Mouse (Mus musculus) C2C12 (cell line): Measurements from ENCODE around the gene Ccser1. TPM values are rescaled to one million over a fixed set of nuclear protein-coding genes. Genes with fewer than 3 reads are reported as not detected.
A peak's percentile ranks its signal among the peaks of the same experiment; 100 is the strongest.

ENCODE experiments used
- H3K27me3 ChIP-seq: one replicate; pipeline ENCODE4 v1.6.1; 2011; ENCODE audit not compliant: control insufficient read depth, insufficient read depth, insufficient read length
- H3K36me3 ChIP-seq: one replicate; pipeline ENCODE4 v1.6.1; 2011; ENCODE audit not compliant: control insufficient read depth, insufficient read depth
- H3K4me3 ChIP-seq: one replicate; pipeline ENCODE4 v1.5.1; 2011; ENCODE audit warnings: mild to moderate bottlenecking, control low read depth; ENCODE audit not compliant: poor library complexity, insufficient read depth, severe bottlenecking
- H3K79me2 ChIP-seq: one replicate; pipeline ENCODE4 v1.6.1; 2011; ENCODE audit not compliant: control insufficient read depth, insufficient read depth
- H3K79me3 ChIP-seq: one replicate; pipeline ENCODE4 v1.6.1; 2011; ENCODE audit warnings: low read depth, control low read depth
- H3ac ChIP-seq: one replicate; pipeline ENCODE3; 2011; ENCODE audit warnings: low read depth; ENCODE audit not compliant: control insufficient read depth, insufficient read length
- CEBPB ChIP-seq: IDR thresholded peaks from one replicate; pipeline ENCODE4 v1.6.1; 2011; ENCODE audit warnings: low read depth, mild to moderate bottlenecking, control low read depth, moderate library complexity
- CTCF ChIP-seq: IDR thresholded peaks from one replicate; pipeline ENCODE4 v1.5.1; 2011; ENCODE audit not compliant: control insufficient read depth, insufficient read depth, insufficient read length
- FOSL1 ChIP-seq: IDR thresholded peaks from one replicate; pipeline ENCODE4 v1.8.0; 2011; ENCODE audit warnings: mild to moderate bottlenecking, low read length; ENCODE audit not compliant: poor library complexity, insufficient read depth, severe bottlenecking
- MAX ChIP-seq: IDR thresholded peaks from one replicate; pipeline ENCODE4 v1.6.1; 2011; ENCODE audit warnings: mild to moderate bottlenecking, control low read depth
- MYOD1 ChIP-seq: IDR thresholded peaks from one replicate; pipeline ENCODE4 v1.6.1; 2011; ENCODE audit warnings: low read depth; ENCODE audit not compliant: control insufficient read depth, insufficient read length
- MYOG ChIP-seq: IDR thresholded peaks from one replicate; pipeline ENCODE4 v1.6.1; 2011; ENCODE audit not compliant: control insufficient read depth, insufficient read length; ENCODE audit errors: extremely low read depth
- USF1 ChIP-seq: IDR thresholded peaks from one replicate; pipeline ENCODE4 v1.6.1; 2011; ENCODE audit warnings: low read depth, mild to moderate bottlenecking, control low read depth, moderate library complexity
- polyA plus RNA-seq: library from polyadenylated mRNA; unstranded; fragments of >200 nt; fragmentation: generic; extraction: Trizol; gene quantifications from one replicate; pipeline ENCODE4 v1.2.1, GENCODE M21; 2012; ENCODE audit warnings: missing spikeins

The Ccser1 gene
- polyA plus RNA-seq, 1 experiment: 0.68 TPM

DNA sequence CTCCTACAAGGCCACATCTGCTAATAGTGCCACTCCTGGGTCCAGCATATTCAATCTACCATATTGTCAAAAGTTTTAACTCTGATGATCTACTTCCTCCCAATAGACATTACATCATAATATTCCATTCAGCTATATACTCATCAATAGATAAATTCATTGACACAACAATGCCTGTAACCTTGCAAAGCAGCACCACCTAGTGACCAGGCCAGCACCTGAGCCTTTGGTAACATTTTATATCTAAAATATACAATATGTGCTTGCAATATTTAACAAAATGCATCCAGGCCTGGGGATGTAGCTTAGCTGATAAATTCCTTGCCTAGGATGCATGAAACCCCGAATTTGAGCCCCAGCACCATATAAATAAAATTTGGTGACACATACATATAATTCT, 722.6 kb downstream of the Ccser1 start:
- no peak overlapping the region for H3ac ChIP-seq
- no peak for TF ChIP-seq CEBPB
- TF ChIP-seq FOSL1: no peak
- no peak for TF ChIP-seq USF1

DNA sequence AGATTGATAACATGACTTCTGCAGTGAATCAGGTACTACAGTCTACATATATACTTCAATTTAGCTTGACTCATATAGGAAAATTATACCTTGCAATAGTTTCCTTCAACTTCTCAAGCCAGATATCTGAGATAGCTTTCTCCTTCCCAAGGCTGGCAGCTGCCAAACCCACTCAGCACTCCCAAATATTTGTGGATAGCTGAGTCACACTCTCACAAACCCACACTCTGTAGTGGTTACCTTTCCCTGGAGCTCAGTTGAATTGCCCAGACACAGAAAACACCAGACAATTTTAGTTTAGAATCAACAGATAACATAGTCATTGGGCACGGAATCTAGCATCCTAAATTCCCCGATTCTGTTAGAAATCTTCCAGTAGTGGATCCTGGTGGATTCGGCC, 732.8 kb downstream of the Ccser1 start:
- Histone ChIP-seq H3K79me3 (no peaks in the 10 kb centered on the region), H3K36me3 (no peaks in the 10 kb centered on the region), H3K27me3 (no peaks in the 10 kb centered on the region), H3K4me3 (no peak overlapping the region), H3ac (no peak overlapping the region), H3K79me2 (no peaks in the 10 kb centered on the region)
- TF ChIP-seq USF1 (no peak), MYOG (no peak), FOSL1 (peak; percentile 53), CEBPB (no peak), CTCF (no peak), MAX (no peak), MYOD1 (peak; percentile 79)

More for the DNA sequence above, 722.6 kb downstream of the Ccser1 start:
- Histone ChIP-seq H3K27me3 (no peaks in the 10 kb centered on the region), H3K79me3 (no peaks in the 10 kb centered on the region), H3K36me3 (no peaks in the 10 kb centered on the region), H3K79me2 (no peaks in the 10 kb centered on the region), H3K4me3 (no peak overlapping the region)

DNA sequence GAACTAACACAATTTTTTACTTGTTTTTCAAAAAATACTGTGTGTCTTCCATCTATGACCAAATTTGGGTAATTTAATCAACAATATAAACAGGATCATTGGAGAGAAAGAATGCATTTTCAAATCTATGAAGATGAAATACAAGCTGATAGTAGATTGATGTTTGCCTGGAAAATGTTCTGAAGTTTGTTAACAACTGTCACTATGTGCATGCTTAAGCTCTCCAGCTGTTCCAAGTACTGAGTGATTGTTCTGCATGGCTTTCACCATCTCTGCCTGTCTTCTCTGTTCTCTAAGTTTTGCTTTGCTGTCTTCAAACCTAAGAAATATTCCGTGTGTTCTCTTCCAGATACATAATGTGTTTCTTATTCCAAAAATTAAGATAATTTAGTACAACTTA, 751.5 kb downstream of the Ccser1 start:
- H3K27me3 ChIP-seq: no peaks in the 10 kb centered on the region
- H3K4me3 ChIP-seq: no peak overlapping the region
- no peak overlapping the region for H3ac ChIP-seq
- H3K79me3 ChIP-seq: no peaks in the 10 kb centered on the region
- no peaks in the 10 kb centered on the region for H3K79me2 ChIP-seq
- TF ChIP-seq CEBPB: no peak
- TF ChIP-seq MAX: no peak
- no peak for TF ChIP-seq FOSL1
- TF ChIP-seq USF1: no peak
- no peak for TF ChIP-seq MYOG
- no peak for TF ChIP-seq CTCF
- TF ChIP-seq MYOD1: no peak
- no peaks in the 10 kb centered on the region for H3K36me3 ChIP-seq

DNA sequence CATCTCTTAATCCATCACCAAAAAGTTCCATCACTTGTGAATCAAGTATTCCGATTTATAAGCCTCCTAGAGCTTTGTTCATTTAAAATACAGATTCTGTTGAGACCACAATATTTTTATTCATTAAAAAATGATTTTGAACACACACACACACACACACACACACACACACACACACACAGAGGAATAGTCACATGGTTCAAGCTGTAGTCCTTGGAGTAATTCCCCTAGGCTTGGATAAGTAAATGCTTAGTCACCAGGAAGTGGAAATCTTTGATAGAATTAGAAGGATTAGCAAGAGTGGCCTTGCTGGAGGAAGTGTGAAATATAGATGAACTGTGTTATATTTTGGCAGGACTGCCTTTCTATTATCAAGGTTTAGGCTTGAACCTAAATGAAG, 756.5 kb downstream of the Ccser1 start:
- TF ChIP-seq USF1 (peak; percentile 62), MAX (no peak)
- Histone ChIP-seq H3K79me3 (no peaks in the 10 kb centered on the region), H3K36me3 (no peaks in the 10 kb centered on the region)

DNA sequence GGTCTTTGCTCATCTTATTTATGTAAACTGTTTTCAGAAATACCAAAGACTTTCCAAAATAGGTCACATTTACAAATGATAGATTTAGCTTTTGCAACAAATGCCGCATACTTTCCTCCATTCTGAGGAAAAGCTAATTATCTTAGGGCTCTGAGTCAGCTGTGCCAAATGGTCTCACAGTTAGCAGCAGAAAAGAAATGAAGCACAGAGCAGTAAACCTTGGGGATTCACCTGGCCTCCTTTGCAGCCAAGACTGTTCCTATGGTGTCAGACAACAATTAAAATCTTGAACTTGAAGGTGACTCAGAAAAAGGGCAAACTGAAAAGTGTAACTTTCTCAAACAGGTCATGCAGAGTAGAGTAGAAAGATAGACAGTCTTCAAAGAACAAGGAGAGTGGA, 759.1 kb downstream of the Ccser1 start:
- no peaks in the 10 kb centered on the region for H3K36me3 ChIP-seq
- H3K79me2 ChIP-seq: no peaks in the 10 kb centered on the region
- H3ac ChIP-seq: no peak overlapping the region
- no peaks in the 10 kb centered on the region for H3K27me3 ChIP-seq
- H3K79me3 ChIP-seq: no peaks in the 10 kb centered on the region
- no peak for TF ChIP-seq MYOD1
- no peak overlapping the region for H3K4me3 ChIP-seq

More for the DNA sequence above, 756.5 kb downstream of the Ccser1 start:
- Histone ChIP-seq H3K79me2 (no peaks in the 10 kb centered on the region), H3K4me3 (no peak overlapping the region), H3ac (no peak overlapping the region), H3K27me3 (no peaks in the 10 kb centered on the region)

DNA sequence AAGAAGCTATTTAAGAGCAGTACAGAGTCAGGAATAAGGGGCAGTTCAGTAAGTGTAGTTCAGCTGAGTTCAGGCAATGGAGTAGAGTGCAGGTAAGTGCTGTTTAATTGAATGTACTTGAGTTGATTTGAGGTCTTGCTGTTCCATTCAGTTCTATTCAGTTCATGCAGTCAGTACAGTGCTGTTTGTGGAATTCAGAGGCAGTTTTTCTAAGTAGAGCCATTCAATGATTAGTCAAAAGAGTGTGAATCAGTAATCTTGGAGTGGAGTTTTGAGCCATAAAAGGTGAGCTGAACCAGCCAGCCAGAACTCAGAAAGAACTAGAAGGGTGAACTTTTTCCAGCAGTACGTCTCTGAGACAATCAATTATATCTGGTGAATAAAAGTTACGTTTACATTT, 773.6 kb downstream of the Ccser1 start:
- H3K36me3 ChIP-seq: no peaks in the 10 kb centered on the region
- H3K79me2 ChIP-seq: no peaks in the 10 kb centered on the region
- no peaks in the 10 kb centered on the region for H3K79me3 ChIP-seq
- no peak for TF ChIP-seq CTCF
- no peak for TF ChIP-seq MYOD1
- no peak for TF ChIP-seq MAX
- no peak for TF ChIP-seq FOSL1
- no peak overlapping the region for H3ac ChIP-seq
- no peak overlapping the region for H3K4me3 ChIP-seq
- H3K27me3 ChIP-seq: no peaks in the 10 kb centered on the region

DNA sequence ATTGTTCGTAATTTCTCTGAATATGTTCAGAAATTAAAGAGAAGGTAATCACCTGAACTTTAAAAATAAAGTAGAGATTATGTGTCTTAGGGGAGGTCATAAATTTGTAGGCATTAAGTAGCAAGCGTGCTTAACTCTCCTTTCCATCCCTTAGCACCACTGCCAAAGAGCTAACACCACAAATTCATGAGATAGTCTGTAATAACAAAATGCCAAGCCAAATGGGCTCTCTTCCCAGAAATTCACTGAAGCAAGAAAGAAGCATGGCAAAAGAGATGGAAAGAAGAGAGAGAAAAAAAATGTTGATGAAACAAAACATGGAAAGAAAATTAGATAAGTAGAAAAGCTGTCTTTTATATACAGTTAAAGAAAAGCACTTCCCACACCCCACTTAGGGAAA, 796.8 kb downstream of the Ccser1 start:
- Histone ChIP-seq H3K4me3 (no peak overlapping the region), H3K27me3 (no peaks in the 10 kb centered on the region), H3ac (no peak overlapping the region), H3K79me2 (no peaks in the 10 kb centered on the region), H3K79me3 (no peaks in the 10 kb centered on the region), H3K36me3 (no peaks in the 10 kb centered on the region)
- TF ChIP-seq MYOD1 (no peak), USF1 (no peak), CTCF (no peak), CEBPB (no peak), FOSL1 (no peak), MAX (no peak), MYOG (no peak)
